Mouse (Mus musculus) small intestine, adult 2 months (tissue): ENCODE measurements around the gene Nat8f3.

ENCODE experiments used
- CTCF ChIP-seq: fragments of 200-500 bp; IDR thresholded peaks from 2 replicates; pipeline ENCODE4 v1.5.1; 2012; ENCODE audit warnings: low read depth, mild to moderate bottlenecking, control low read depth, inconsistent platforms, low read length, moderate library complexity, mixed read lengths; ENCODE audit not compliant: insufficient replicate concordance, insufficient read length; ENCODE audit errors: extremely low read depth
- POLR2A ChIP-seq: fragments of 200-500 bp; IDR thresholded peaks from 2 replicates; pipeline ENCODE4 v1.6.1; 2012; ENCODE audit warnings: low read depth, mild to moderate bottlenecking, control low read depth, inconsistent platforms, low read length, moderate library complexity

- no peak for TF ChIP-seq CTCF
- no peak for TF ChIP-seq POLR2A
Observed at GRCm38 (mm10) chr6:85813339-85813738, 47.8 kb upstream of the Nat8f3 start.
